Mouse (Mus musculus): Measurements from ENCODE around the gene Dner. TPM values are rescaled to one million over a fixed set of nuclear protein-coding genes. Genes with fewer than 3 reads are reported as not detected.

The Dner gene
- polyA plus RNA-seq, 1 experiment from 2014 or later = 98.5 TPM

DNA sequence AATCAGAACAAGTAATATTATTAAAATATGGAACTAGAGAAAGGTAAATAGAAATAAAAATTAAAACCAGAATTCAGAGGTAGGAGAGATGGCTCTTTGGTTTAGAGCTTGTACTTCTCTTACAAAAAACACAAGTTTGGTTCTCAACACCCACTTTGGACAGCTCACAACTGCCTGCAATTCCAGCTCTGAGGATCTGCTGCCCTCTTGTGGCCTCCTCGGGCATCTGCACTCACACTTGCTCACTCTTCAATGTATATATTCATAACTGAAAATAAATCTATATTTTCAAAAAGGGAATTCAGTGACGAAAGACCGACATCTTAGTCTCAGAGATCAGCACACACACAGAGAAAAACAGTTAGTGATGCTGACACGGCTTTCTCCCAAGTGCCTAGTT, 225.7 kb downstream of the Dner start:
- no peaks in the 10 kb centered on the region for H3K27me3 ChIP-seq
- H3K9ac ChIP-seq = no peak overlapping the region
- no peaks in the 10 kb centered on the region for H3K4me1 ChIP-seq
- H3K9me3 ChIP-seq (replicated peaks) = no peaks in the 10 kb centered on the region
- no peaks in the 10 kb centered on the region for H3K36me3 ChIP-seq (ENCODE audit: poor library complexity, severe bottlenecking)
- H3K4me3 ChIP-seq = no peak overlapping the region
- 71% methylated on average over 4 of the region's 4 CpGs for WGBS
- no peak overlapping the region for H3K27ac ChIP-seq
- H3K4me2 ChIP-seq = no peak overlapping the region
- no peak for ATAC-seq

DNA sequence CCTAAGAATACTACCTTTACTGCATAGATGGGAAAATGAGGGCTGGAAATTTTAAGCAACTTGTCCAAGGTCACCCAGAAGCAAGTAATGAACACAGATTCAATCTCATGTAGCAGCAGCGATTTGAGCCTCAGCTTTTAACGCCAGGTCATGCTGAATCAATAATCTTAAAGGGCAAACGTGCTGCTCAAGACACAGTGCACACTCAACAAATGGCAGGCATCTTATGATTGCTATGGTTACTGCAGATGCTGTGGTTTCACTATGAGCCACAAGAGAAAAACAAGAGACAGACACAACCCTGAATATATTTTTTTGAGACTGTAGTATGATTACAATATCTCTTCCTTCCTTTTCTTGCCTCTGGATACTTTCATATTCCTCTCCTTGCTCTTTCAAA, 228.4 kb downstream of the Dner start:
- Histone ChIP-seq H3K27ac (no peak overlapping the region), H3K27me3 (no peaks in the 10 kb centered on the region), H3K9ac (no peak overlapping the region), H3K4me3 (no peak overlapping the region), H3K9me3 (replicated peaks) (no peaks in the 10 kb centered on the region), H3K4me2 (no peak overlapping the region), H3K4me1 (no peaks in the 10 kb centered on the region), H3K36me3 (ENCODE audit: poor library complexity, severe bottlenecking) (no peaks in the 10 kb centered on the region)
- no peak for ATAC-seq
- WGBS = 76% methylated on average over 3 of the region's 3 CpGs

DNA sequence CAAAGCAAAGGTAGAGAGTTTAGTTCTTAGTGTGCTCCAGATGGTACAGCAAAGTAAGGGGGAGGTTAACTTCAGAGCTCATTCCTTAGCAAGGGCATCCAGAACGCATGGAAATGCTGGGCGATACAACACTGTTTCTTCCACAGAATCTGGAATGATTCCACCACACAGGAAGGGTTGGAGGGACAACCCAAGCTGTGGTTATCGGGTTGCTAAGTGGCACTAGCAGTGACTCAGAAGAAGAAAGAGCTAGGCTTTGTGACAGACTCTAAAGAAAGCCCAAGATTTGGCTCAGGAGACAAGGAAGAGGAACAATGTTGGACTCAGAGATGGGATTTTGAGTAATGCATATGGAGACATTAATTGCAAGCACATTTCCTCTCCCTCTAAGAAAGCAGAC, 231.3 kb downstream of the Dner start:
- WGBS = 91% methylated on average over 3 of the region's 3 CpGs
- ATAC-seq = no peak

DNA sequence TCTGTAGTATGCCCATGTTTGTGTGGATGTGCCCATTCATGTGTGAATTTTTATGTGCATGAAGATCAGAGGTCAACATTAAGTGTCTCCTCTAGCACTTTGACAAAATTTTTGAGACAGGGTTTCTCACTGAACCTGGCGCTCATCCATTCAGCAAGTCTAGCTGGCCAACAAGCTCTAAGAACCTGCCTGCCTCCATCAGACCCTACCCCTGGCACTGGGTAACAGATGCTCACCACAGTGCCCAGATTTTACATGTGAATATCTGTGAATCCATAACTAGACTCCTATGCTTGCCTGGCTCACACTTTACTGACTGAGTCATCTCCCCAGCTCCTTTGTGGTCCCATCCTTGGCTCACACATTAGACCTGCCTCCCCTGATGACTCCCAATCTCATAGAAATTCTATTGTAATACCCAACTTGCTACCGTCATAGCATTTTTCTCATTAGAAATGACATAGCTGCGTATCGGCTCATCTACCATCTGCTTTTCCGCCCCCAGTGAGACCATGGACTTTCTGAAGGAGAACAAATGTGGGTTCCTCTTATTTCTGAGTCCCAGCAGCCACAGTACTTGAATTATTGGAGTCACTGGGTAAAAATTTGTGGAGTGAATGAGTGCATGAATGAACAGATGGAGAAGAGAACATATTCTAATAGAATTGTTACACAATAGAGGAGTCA, 231.9 kb downstream of the Dner start:
- no peaks in the 10 kb centered on the region for H3K4me1 ChIP-seq
- H3K4me2 ChIP-seq = no peak overlapping the region
- H3K27me3 ChIP-seq = no peaks in the 10 kb centered on the region
- H3K27ac ChIP-seq = no peak overlapping the region
- WGBS = 96% methylated on average over 5 of the region's 5 CpGs
- H3K9me3 ChIP-seq (replicated peaks) = no peaks in the 10 kb centered on the region
- no peaks in the 10 kb centered on the region for H3K36me3 ChIP-seq (ENCODE audit: poor library complexity, severe bottlenecking)
- no peak overlapping the region for H3K9ac ChIP-seq
- no peak for ATAC-seq
- no peak overlapping the region for H3K4me3 ChIP-seq

More for the DNA sequence above, 231.3 kb downstream of the Dner start:
- H3K4me3 ChIP-seq = no peak overlapping the region
- no peak overlapping the region for H3K27ac ChIP-seq
- H3K9ac ChIP-seq = no peak overlapping the region
- H3K4me2 ChIP-seq = no peak overlapping the region
- no peaks in the 10 kb centered on the region for H3K27me3 ChIP-seq
- H3K36me3 ChIP-seq (ENCODE audit: poor library complexity, severe bottlenecking) = no peaks in the 10 kb centered on the region
- no peaks in the 10 kb centered on the region for H3K9me3 ChIP-seq (replicated peaks)
- no peaks in the 10 kb centered on the region for H3K4me1 ChIP-seq

DNA sequence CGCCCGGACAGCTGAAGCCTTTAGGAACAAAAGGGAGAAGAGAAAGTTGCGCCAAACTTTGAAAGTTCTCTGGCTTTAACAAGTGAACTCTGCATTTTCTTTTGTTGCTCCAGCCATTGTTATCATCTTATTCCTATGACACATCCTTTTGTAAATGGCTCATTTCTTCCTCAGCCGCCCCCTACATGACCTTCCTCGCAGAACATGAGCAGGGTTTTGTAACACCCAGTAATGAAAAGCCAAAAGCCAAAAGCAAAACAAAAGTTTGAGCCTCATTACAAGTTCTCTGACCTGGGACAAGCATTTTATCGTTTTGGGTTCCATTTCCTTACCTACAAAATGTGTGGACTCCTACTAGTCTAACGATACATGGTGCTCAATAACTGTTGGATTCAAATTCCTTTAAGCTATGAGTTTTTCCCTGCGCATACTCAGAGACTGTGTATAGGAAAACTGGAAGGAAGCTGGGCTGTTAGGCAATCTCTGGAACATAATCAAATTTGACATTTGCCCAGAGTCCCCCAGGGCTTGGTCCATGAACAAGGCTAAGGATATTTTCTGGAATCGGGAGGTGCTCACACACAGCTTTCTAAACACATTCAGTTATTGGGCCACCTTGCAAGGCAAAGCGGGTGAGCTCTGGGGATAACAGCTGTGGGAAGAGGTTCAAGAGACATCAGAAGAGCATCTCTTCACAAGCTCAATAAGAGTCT, 246.3 kb downstream of the Dner start:
- Histone ChIP-seq H3K27ac (no peak overlapping the region), H3K36me3 (ENCODE audit: poor library complexity, severe bottlenecking) (no peaks in the 10 kb centered on the region; the same call in 1 of the 2 replicates), H3K9ac (no peak overlapping the region), H3K4me3 (no peak overlapping the region), H3K9me3 (replicated peaks) (no peaks in the 10 kb centered on the region), H3K4me2 (no peak overlapping the region), H3K4me1 (no peaks in the 10 kb centered on the region), H3K27me3 (no peaks in the 10 kb centered on the region)
- ATAC-seq = no peak
- WGBS = 86% methylated on average over 10 of the region's 10 CpGs

DNA sequence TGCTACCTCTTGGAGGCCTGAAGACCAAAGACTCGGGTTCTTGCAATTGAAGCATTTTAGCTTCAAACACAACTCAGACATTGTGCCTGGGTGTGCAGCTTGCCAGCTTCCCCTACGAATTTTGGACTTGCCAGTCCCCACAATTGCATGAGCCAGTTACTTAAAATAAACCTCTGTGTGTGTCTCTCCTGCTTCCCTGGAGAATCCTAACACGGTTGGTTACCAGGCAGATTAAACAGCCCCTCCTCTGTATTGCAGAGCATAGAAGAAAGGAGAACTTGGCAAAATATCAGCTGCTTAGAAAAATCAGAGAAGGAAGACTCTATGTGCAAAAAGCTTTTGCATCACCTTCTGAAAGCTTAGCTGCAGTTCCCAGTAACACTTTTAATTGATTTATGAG, 252.4 kb downstream of the Dner start:
- no peak overlapping the region for H3K27ac ChIP-seq
- no peak for ATAC-seq

DNA sequence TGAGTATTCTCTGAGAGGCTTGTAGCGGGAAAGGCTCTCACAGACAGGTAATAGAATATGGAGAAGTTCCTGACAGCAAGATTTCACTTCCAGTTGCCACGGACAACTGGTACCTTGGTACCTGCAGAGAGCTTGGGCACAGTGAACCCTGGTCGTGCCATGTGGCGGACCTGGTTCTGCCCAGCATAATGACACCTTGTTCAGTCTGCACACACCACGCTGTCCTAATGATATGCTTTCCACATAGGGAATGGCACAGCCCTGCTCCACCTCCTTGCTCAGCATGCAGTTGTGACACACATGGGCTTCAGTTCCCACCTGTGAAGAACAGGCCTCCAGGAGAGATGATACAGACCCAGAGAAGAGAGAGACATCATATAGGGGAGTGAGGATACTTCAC, 253.0 kb downstream of the Dner start:
- Histone ChIP-seq H3K4me3 (no peak overlapping the region), H3K27ac (no peak overlapping the region), H3K36me3 (ENCODE audit: poor library complexity, severe bottlenecking) (no peaks in the 10 kb centered on the region; the same call in 1 of the 2 replicates), H3K4me2 (no peak overlapping the region), H3K9me3 (replicated peaks) (no peaks in the 10 kb centered on the region), H3K9ac (no peak overlapping the region), H3K27me3 (no peaks in the 10 kb centered on the region), H3K4me1 (no peaks in the 10 kb centered on the region; the same call in 1 of the 2 replicates)
- ATAC-seq = no peak
- 88% methylated on average over 5 of the region's 5 CpGs for WGBS

More for the DNA sequence above, 252.4 kb downstream of the Dner start:
- no peak overlapping the region for H3K4me2 ChIP-seq
- no peak overlapping the region for H3K9ac ChIP-seq
- H3K27me3 ChIP-seq = no peaks in the 10 kb centered on the region
- H3K4me1 ChIP-seq = no peaks in the 10 kb centered on the region; the same call in 1 of the 2 replicates
- no peak overlapping the region for H3K4me3 ChIP-seq
- no peaks in the 10 kb centered on the region for H3K9me3 ChIP-seq (replicated peaks)
- WGBS = 64% methylated on average over 3 of the region's 3 CpGs
- no peaks in the 10 kb centered on the region; the same call in 1 of the 2 replicates for H3K36me3 ChIP-seq (ENCODE audit: poor library complexity, severe bottlenecking)

DNA sequence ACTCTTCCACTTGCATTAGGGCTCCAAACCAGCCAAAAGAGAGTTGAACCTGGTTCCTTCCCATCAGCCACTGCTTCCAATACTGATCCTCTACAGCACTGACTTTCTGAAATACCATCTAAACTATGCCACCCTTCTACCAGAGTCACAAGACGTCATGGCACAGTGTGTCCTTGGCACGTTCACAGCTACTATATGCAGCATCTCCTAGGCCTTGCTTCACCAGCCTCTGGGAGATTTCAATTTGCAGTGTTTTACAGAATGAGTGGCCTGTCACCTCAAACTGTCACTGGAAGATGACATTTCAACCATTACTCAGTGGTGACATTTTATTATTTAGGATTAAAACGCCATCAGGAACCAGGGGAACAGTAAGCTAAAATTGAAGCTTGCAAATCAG, 254.6 kb downstream of the Dner start:
- no peak overlapping the region for H3K9ac ChIP-seq
- no peaks in the 10 kb centered on the region for H3K9me3 ChIP-seq (replicated peaks)
- H3K36me3 ChIP-seq (ENCODE audit: poor library complexity, severe bottlenecking) = no peaks in the 10 kb centered on the region; the same call in 1 of the 2 replicates
- H3K4me2 ChIP-seq = no peak overlapping the region
- no peak overlapping the region for H3K4me3 ChIP-seq
- H3K27me3 ChIP-seq = no peaks in the 10 kb centered on the region
- no peak for ATAC-seq
- H3K27ac ChIP-seq = no peak overlapping the region
- WGBS = 83% methylated on average over 3 of the region's 3 CpGs
- H3K4me1 ChIP-seq = no peaks in the 10 kb centered on the region; the same call in 1 of the 2 replicates

DNA sequence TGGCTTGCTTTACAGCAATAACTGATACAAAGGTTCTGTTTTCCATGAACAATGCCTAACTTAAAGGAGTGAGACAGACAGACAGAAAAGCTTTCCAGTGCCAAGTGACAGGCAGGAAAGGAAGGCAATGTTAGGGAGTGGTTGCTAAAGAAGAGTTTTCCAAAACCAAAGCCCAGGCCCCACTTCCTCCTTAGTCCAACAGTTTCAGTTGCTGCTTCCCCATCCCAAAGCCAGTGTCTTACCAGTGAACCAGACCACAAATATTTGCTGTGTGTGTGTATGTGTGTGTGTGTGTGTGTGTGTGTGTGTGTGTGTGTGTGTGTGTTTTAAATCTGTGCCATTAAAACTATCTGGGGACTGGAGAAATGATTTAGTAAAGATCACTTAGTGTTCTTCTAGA, 258.5 kb downstream of the Dner start:
- ATAC-seq = no peak
- no peak overlapping the region for H3K4me3 ChIP-seq
- no peaks in the 10 kb centered on the region for H3K27me3 ChIP-seq
- H3K36me3 ChIP-seq (ENCODE audit: poor library complexity, severe bottlenecking) = no peaks in the 10 kb centered on the region
- no peaks in the 10 kb centered on the region; the same call in 1 of the 2 replicates for H3K4me1 ChIP-seq
- no peaks in the 10 kb centered on the region for H3K9me3 ChIP-seq (replicated peaks)
- no peak overlapping the region for H3K9ac ChIP-seq
- H3K27ac ChIP-seq = no peak overlapping the region
- H3K4me2 ChIP-seq = no peak overlapping the region

DNA sequence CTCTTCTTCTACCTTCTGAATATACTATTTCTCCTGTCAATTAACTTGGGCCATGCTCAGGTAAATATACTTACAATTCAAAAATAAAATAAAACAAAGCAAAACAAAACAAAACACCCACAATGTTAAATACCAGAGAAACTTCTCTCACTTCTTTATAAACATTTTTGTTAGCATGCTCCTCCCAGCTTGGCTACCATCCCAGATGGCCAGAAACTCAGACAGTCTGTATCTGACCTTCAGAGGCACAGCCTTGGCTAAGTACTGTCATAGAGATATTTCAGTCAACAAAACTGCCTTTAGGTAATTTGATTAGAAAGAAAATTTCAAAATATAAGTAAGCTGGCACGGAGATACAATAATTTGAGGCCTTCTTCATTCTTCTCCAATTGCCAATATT, 259.7 kb downstream of the Dner start:
- no peaks in the 10 kb centered on the region for H3K4me1 ChIP-seq
- H3K36me3 ChIP-seq (ENCODE audit: poor library complexity, severe bottlenecking) = no peaks in the 10 kb centered on the region
- no peaks in the 10 kb centered on the region for H3K27me3 ChIP-seq
- no peak overlapping the region for H3K9ac ChIP-seq
- no peak for ATAC-seq
- no peak overlapping the region for H3K27ac ChIP-seq
- H3K9me3 ChIP-seq (replicated peaks) = no peaks in the 10 kb centered on the region
- H3K4me2 ChIP-seq = no peak overlapping the region
- no peak overlapping the region for H3K4me3 ChIP-seq
- 71% methylated on average over 1 of the region's 1 CpGs for WGBS

DNA sequence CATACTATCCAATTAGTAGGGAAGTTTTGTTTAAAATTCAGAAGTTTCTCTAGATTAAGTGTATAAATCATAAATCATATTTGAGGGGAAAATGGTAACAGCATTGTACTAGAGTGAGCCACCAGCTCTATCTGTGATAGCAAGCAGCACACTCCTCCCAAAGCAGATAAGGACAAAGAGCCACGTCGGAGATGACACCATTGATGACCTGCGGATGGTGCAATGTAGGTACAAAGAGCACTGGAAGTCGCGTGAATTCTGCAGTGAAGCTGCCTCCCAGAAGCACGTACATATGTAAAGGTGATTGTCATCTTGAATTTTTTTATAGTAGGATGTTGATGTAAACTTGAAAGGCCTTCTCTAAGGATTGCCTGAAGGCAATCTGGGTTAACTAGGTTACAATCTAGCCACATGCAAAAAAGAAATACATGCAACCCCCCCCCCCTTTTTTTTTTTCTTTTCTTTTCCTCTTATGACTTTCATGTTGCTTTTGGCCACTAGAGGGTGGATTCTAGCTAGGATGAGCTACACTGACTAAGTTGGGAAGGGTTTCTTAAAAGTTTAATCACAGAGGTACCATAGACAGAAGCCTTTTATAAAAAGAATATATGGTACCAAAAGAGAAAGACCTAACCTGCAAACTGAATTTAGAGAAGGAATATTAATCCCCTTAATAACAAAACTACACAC, 262.6 kb downstream of the Dner start:
- no peaks in the 10 kb centered on the region for H3K36me3 ChIP-seq (ENCODE audit: poor library complexity, severe bottlenecking)

DNA sequence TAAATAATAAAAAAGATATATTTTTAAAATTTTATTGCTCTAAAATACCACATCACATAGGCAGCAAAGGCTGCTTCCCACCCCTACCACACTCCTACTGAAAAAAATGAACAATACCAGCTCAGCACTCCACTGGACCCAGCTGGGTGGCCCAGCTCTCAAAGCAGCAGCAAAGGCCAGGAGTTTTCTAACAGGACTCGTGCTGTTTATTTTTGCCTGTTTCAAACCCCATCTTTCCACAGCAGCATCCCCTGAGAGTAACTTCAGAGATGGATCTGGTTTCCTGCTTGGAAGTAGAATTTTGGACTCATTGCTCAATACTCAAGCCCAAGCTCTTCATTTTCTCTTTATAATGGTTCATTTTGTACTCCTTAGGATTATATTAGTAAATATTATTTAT, 263.7 kb downstream of the Dner start:
- WGBS = 84% methylated on average over 1 of the region's 1 CpGs

More for the DNA sequence above, 262.6 kb downstream of the Dner start:
- no peaks in the 10 kb centered on the region for H3K9me3 ChIP-seq (replicated peaks)
- H3K4me2 ChIP-seq = no peak overlapping the region
- no peaks in the 10 kb centered on the region for H3K27me3 ChIP-seq
- no peak overlapping the region for H3K27ac ChIP-seq
- no peaks in the 10 kb centered on the region for H3K4me1 ChIP-seq
- ATAC-seq = no peak
- 85% methylated on average over 6 of the region's 6 CpGs for WGBS
- H3K9ac ChIP-seq = no peak overlapping the region
- no peak overlapping the region for H3K4me3 ChIP-seq

More for the DNA sequence above, 263.7 kb downstream of the Dner start:
- H3K9me3 ChIP-seq (replicated peaks) = no peaks in the 10 kb centered on the region
- H3K27ac ChIP-seq = no peak overlapping the region
- no peak overlapping the region for H3K4me2 ChIP-seq
- ATAC-seq = no peak
- no peaks in the 10 kb centered on the region for H3K27me3 ChIP-seq
- H3K4me3 ChIP-seq = no peak overlapping the region
- no peaks in the 10 kb centered on the region for H3K36me3 ChIP-seq (ENCODE audit: poor library complexity, severe bottlenecking)
- no peak overlapping the region for H3K9ac ChIP-seq
- no peaks in the 10 kb centered on the region for H3K4me1 ChIP-seq
